Mouse (Mus musculus): ENCODE results near the gene Rpl41.

GRCm38 (mm10) chr10:128556963-128557362 lies 7.9 kb upstream of the Rpl41 start:
- TF ChIP-seq CTCF (conservative IDR thresholded peaks at IDR 0.05; ENCODE audit: low read length), result no peak
- TF ChIP-seq POU5F1 (IDR thresholded peaks at IDR 0.05; ENCODE audit: borderline replicate concordance, low read length), result no peak
- TF ChIP-seq NANOG (IDR thresholded peaks at IDR 0.05; ENCODE audit: borderline replicate concordance, low read length), result no peak
